Mouse (Mus musculus) layer of hippocampus, adult 9-11 months (tissue): ENCODE measurements around the gene Tubb2b.

Experiments
- DNase-seq: peaks from one replicate; pipeline ENCODE4 v3.0.0; 2022

The Tubb2b gene

GRCm38 (mm10) chr13:34134276-34134675 is 4.0 kb upstream of the Tubb2b start:
- peak; percentile 88 for DNase-seq

- DNase-seq, result no peak
Observed at GRCm38 (mm10) chr13:34133326-34134071, 3.2 kb upstream of the Tubb2b start.

- DNase-seq, result no peak
Observed at GRCm38 (mm10) chr13:34132875-34133274, 2.6 kb upstream of the Tubb2b start.

- no peak for DNase-seq
Observed at GRCm38 (mm10) chr13:34132299-34132698, 2.0 kb upstream of the Tubb2b start.

- peak; percentile 73 for DNase-seq
Observed at GRCm38 (mm10) chr13:34131708-34132060, 1.4 kb upstream of the Tubb2b start.

GRCm38 (mm10) chr13:34131011-34131707 is 893 bp upstream of the Tubb2b start:
- DNase-seq, result peak; percentile 56

GRCm38 (mm10) chr13:34129485-34130225 is 611 bp downstream of the Tubb2b start:
- DNase-seq, result peak; percentile 76

- DNase-seq, result no peak
Observed at GRCm38 (mm10) chr13:34128276-34129114, 1.8 kb downstream of the Tubb2b start.

GRCm38 (mm10) chr13:34125711-34126110 is 4.6 kb downstream of the Tubb2b start:
- DNase-seq, result no peak

GRCm38 (mm10) chr13:34120536-34120935 is 9.7 kb downstream of the Tubb2b start:
- no peak for DNase-seq

- DNase-seq, result no peak
Observed at GRCm38 (mm10) chr13:34119406-34119805, 10.9 kb downstream of the Tubb2b start.

- no peak for DNase-seq
Observed at GRCm38 (mm10) chr13:34118816-34119215, 11.4 kb downstream of the Tubb2b start.

- DNase-seq, result no peak
Observed at GRCm38 (mm10) chr13:34116508-34116907, 13.8 kb downstream of the Tubb2b start.

- no peak for DNase-seq
Observed at GRCm38 (mm10) chr13:34114654-34115053, 15.6 kb downstream of the Tubb2b start.

- no peak for DNase-seq
Observed at GRCm38 (mm10) chr13:34113086-34113485, 17.2 kb downstream of the Tubb2b start.

- DNase-seq, result no peak
Observed at GRCm38 (mm10) chr13:34112369-34113081, 17.7 kb downstream of the Tubb2b start.

- no peak for DNase-seq
Observed at GRCm38 (mm10) chr13:34111878-34112277, 18.4 kb downstream of the Tubb2b start.

- DNase-seq, result no peak
Observed at GRCm38 (mm10) chr13:34111019-34111418, 19.2 kb downstream of the Tubb2b start.

GRCm38 (mm10) chr13:34109677-34110058 is 20.6 kb downstream of the Tubb2b start:
- no peak for DNase-seq

- DNase-seq, result no peak
Observed at GRCm38 (mm10) chr13:34109035-34109676, 21.1 kb downstream of the Tubb2b start.

GRCm38 (mm10) chr13:34106999-34107398 is 23.3 kb downstream of the Tubb2b start:
- DNase-seq, result no peak

- DNase-seq, result no peak
Observed at GRCm38 (mm10) chr13:34106256-34106655, 24.0 kb downstream of the Tubb2b start.
